Mouse (Mus musculus): Measurements from ENCODE around the gene Clip4.

DNA sequence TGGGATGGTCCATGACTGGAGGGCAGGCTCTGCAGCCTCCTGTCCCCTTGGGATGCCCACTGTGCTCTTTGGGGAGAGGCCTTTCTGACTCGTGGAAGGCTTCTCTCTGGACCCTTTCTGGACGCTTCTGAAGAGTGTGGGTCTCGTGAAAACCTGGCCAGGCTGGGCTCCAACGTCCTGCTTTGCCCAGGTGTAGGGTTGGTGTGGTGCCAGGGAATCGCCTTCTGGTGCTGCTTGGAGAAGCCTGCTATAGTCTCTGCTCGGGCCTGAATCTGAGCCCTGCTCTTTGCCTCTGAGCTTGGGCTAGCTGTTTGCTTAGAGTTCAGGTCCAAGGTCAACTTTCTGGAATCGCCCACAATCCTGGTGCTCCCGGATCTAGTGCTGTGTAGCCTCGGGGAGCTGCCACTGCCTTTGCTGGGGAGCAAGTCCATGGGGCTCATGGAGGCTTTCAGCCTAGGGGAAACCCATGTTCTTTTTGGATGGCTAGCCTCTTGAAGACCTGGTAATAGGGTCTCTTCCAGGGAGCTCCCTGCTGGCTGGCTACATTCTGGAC, 18.6 kb upstream of the Clip4 start:
- TF ChIP-seq CTCF (IDR thresholded peaks at IDR 0.05; ENCODE audit: insufficient read depth, low read length) (no peak), POLR2A (IDR thresholded peaks at IDR 0.05; ENCODE audit: borderline replicate concordance, extremely low read depth, low read depth, low read length) (no peak)

All from lung, adult 2 months (tissue).